Mouse (Mus musculus) brain, adult 2 months (tissue): ENCODE results near the gene Tm4sf20.
A peak's percentile ranks its signal among the peaks of the same experiment; 100 is the strongest.

Experiments
- DNase-seq: peaks from one replicate; pipeline ENCODE4 v3.0.0; 2011; ENCODE audit warnings: low read depth, low spot score

The Tm4sf20 gene

DNA sequence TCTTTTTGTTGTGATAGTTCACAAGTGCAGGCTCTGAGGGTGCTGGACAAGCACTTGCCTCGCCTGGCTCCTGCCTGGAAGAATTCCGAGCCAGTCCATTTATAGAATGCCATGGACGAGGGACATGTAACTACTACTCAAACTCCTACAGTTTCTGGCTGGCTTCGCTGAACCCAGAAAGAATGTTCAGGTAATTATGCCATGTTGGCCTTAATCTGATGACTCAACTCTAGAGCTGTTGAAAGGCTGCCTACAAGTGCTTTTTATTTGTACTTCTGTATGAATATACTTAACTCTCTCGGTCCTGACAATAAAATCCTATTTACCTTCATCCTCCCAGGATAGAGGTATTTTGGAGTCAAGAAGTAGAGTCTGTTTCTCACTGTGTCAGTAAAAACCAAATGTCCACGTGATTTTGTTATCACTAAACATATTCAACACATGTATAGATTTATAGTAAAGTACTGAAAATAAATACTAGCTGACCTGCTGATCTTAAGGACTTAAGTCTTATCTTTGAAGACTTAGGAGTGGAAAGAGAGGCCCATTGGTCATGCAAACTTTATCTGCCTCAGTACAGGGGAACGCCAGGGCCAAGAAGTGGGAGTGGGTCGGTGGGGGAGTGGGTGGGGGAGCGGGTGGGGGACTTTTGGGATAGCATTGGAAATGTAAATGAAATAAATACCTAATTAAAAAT lies 50.3 kb downstream of the Tm4sf20 start:
- peak; percentile 29 for DNase-seq
